Mouse (Mus musculus): ENCODE data around the gene Hells. TPM values are rescaled to one million over a fixed set of nuclear protein-coding genes. Genes with fewer than 3 reads are reported as not detected.
A peak's percentile ranks its signal among the peaks of the same experiment; 100 is the strongest.

Gene Hells
- 1 to 10 TPM; 3.4 to 6.8 TPM for total RNA-seq (2021)
- 0.18 and 0.31 TPM in 2 replicates for polyA plus RNA-seq (2012; rRNA removed)
- long read RNA-seq, full-length matches to known transcripts: 1 of 1 reads
- long read RNA-seq, partial matches to known transcripts: 0 of 1 reads
- long read RNA-seq, other reads (novel, unspliced or antisense): 0 of 1 reads

DNA sequence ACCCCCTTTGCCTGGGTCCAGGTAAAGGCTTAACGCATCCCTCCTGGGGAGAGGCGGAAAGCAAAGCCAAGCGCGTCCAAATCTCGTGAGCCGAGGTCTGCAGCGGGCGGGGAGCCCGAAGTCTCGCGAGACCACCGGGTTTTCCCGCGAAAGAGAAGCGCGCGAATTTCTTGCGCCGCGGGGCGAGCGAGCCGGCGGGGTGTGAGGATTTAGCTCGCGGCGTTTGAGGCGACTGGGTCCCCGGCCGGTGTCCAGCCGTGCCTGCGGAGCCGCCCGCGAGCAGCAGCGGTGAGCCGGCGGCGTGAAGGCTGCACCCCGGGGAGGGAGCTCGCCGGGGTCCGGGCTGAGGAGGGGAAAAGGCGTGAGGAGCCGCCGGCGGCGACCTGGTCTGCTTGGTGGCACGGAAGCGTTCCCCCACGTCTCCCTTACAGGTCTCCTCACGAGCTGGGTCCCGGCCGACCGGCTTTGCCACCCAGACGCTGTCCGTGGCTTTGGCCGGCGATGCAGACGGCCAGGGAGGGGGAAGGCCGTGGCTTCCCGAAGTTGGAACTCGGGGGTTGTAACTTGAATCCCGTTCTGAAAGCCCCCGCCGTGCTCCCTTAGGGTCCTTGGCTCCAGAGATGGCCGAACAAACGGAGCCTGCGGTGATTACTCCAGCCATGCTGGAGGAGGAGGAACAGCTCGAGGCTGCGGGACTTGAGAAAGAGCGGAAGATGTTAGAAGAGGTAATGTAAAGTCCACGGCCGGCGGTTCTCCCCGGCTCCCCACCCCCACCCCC is at the start of gene Hells:
TSS of gene Hells (plus strand) at position 128 of the 778 bp plus-strand sequence.
- DNase-seq: peak; percentile 87

DNA sequence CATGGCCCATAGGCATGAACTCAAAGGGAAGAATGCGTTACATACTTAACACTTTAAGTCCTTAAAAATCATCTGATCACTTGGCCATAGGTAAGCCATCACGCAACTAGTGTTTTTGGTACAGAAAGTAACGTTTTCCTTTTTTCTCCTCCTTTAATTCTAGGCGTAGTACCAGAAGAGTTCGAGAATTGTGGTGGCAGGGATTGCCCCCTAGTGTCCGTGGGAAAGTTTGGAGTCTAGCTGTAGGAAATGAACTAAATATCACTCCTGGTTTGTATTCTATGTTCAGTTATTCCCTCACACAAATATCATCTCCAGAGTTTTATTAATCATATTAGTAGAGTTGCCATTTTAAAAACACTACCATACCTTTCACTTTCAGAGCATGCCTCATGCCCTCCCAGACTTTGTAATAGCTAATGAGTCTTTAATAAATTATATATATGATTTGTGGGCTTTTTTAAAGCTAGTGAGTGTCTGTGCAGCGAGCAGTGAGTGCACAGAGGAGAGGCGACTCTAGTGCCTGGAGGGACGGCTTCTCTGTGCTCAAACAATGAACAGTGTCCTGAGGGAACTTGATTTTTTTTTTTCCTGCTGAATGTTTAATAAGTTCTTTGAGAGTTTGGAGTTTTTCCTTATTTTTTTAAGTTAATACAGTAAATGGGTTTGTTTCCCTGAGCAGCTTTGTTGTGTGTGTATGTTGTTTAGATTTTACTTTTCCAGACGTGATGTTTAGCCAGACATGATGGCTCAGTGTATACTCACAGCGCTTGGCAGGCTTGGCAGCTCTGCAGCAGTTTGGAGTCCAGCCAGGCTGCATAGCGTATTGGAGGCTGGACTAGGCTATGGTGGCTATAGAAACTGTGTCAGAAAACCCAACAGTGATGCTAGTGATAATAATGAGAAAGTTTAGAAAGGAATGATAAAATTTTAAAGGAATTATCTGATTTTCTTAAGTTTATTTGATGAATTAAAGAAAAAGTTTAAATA is 29.3 kb upstream of the Hells start:
- DNase-seq: peak; percentile 3

DNA sequence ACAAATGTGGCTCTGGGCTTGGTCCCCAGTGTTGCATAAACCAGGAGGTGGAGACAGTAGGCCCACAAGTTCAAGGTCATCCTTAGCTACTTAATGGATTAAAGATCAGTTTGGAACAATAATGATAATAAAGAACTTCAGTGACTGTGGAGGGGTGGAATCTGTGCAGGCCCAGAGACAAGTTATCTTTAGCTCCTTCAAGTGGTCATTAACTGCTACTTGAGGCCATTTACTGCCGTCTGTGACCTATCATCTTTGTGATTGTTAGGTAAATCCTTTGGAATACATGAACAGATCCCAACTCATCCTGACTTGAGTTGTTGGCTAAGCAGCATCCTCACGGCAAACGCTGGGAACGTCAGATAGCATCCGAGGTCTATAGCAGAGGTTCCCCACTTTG is 28.2 kb upstream of the Hells start:
- no peak for DNase-seq

DNA sequence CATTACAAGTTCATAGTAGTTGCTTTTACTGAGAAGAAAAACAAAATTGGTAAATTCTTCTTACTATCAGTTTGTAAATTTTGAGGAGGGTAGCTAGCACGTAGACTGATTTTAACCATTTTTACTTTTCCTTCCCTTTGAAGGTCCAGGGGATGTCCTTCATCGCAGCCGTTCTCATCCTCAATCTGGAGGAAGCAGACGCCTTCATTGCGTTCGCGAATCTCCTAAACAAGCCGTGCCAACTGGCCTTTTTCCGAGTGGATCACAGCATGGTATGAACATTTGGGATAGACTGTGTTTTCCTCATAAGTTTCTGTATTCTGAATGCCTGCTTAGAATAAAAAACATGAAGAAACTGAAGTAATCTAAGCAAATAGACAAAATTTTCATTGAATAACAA is 16.9 kb upstream of the Hells start:
- no peak for DNase-seq

GRCm38 (mm10) chr19:38914926-38915325 is 15.8 kb upstream of the Hells start:
- no peak for DNase-seq

DNA sequence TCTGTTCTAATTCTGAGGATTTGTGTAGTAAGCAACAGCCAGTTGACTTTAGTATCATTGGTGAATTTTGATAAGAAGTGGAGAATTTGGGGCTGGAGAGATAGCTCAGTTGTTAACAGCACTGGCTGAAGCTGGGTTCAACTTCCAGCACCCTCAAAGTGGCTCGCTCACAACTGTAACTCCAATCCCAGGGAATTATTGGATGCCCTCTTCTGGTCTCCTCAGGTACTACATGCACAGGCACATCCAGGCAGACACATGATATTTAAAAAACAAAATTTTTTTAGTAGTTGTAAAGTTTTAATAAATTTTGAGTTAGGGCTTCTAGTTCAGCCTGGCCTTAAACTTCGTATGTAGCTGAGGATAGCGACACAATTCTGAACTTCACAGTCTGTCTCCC is 15.0 kb upstream of the Hells start:
- DNase-seq: peak; percentile 35

GRCm38 (mm10) chr19:38928481-38929158 is 2.1 kb upstream of the Hells start:
- DNase-seq: no peak

DNA sequence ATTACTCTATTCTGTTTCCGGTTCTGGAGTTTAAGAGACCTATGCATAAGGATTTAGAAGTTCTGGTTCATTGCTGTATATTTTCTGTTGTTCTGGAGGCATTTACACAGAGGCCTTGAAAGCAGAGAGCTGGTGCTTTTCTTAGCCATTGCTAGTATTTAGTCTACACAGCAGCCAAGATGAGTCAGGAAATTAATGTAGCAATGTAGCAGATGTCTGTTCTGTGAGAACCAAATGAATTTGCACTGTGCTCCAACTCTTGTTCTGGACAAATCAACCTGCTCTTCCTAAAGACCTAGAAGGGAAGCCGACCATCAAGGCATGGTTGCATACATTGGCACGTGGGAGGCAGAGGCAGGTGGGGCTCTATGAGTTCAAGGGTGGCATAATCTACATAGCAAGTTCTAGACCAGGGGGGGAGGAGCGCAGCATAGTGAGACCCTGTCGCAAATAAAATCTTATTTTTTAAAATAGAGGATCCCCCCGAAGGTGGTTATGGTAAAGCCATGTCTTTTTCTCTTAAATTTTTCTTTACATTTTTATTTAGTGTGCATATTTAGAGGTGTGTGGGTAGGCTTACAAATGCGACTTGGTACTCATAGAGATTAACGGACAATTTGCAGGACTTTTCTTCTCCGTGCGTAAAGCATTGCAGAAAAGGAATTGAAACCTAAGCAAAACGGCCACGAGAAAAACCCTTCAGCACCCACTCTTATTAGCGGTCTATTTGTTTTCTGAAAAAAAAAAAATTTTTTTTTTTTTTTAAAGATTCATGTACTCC is 1.1 kb upstream of the Hells start:
- no peak for DNase-seq

DNA sequence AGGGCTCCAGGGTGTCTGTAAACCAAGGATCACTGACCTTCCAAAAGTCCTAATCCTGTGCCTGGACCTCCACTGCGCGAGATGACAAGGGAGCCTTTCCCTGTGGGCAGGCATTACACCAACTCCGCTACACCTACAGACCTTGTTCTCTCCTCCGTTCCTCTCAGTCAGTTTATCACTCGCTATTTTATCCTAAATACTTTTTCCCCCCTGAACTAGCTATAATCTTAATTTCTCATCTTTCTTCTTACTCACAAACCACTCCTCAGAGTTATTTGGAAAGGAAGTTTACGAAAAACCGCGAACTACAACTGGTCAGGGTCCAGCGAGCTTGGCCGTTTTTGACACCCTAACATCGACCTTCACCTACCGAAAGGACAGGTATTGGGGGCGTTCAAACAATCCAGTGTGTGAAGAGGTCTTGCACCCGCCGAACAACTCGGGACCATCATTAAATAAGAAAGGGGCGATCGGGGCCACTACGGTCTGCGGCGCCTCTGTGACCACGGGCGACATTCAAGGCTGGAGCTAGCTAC is 395 bp upstream of the Hells start:
- DNase-seq: no peak

DNA sequence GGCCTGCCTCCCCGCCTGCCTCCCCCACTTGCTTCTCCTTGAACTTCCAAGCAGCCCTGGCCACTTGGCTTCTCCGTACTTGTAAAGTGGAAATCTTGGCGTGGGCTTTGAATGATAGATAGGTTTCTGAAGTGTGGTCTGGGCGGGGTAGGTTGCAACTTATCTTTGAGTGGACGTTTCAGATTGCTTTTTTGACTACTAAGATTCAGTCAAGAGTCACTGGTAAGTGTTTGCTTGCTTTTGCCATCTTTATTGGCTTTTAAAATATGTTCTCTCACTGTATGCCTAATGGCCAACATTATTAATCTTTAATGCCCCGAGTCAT is 813 bp downstream of the Hells start:
- no peak for DNase-seq

- no peak for DNase-seq
These were observed 14.0 kb downstream of the Hells start for GRCm38 (mm10) chr19:38944590-38945307.

GRCm38 (mm10) chr19:38970741-38971140 is 40.0 kb downstream of the Hells start:
- peak; percentile 3 for DNase-seq

DNA sequence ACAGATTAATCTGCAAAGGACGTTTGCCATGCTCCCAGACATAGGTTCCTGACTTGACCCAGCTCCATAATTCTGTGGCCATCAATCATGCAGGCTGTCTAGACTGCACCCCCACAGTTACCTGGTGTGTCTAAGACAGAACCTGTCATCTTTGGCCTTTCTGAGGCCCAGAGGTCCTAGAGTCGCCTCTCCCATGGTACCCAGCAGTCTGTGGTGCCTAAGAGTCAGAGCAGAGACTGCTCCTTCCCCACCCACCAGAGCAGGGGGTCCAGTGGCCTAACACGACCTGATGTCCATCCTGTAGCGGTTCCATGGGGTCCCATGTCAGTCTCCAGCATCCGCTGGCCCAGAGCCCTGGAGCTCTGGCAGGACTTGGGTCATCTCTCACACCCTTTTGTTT is 41.9 kb downstream of the Hells start:
- DNase-seq: no peak

DNA sequence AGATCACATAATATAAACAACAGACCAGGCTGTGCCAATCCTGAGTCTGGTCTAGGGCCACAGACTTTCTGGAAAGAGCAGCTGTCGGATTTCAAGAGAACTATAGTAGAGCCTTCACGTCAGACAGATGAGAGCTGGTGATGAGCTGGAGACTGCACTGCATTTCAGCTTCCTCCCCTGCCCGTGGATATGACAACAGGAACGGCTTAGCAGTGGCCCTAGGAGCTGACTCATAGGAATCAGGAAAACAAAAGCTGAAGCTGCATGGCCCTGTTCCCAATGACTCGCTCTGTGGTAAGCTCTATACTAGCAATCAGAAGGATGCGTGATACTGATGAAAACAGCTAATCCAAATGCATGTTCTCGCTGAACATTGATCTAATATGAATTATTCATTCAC is 43.0 kb downstream of the Hells start:
- DNase-seq: peak; percentile 57

- DNase-seq: no peak
These were observed 45.6 kb downstream of the Hells start for GRCm38 (mm10) chr19:38976269-38976668.

DNA sequence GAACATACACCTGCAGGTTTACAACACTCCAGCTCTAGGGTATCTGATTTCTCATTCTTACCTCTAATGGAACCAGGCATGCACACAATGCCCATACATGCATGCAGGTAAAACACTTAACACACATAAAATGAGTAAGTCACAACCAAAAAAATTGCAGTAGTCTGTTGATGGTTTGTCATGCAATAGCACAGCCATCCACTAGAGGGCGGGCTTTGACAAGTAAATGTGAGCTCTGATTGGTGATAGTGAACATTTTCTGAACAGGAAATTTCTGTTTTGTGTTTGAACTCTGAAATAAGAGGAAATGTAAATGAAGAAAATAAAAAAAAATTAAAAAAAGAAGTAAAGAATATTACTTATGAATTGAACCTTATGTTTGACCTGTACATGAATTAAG is 51.3 kb downstream of the Hells start:
- peak; percentile 37 for DNase-seq

DNA sequence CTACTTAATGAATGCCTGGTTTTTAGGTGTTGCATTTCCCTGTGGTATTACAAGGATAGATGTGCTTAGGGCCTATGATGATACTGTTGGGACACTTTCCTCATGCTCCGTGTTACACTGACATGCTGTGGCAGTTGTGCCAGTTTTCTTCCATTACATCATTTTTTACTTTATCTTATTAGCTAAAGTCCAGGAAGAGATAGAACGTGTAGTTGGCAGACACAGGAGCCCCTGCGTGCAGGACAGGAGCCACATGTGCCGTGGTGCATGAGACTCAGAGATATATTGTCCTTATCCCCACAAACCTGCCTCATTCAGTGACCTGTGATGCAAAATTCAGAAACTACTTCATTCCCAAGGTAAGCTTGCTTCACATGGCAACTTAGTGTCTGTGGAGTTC is 67.5 kb downstream of the Hells start:
- DNase-seq: no peak

DNA sequence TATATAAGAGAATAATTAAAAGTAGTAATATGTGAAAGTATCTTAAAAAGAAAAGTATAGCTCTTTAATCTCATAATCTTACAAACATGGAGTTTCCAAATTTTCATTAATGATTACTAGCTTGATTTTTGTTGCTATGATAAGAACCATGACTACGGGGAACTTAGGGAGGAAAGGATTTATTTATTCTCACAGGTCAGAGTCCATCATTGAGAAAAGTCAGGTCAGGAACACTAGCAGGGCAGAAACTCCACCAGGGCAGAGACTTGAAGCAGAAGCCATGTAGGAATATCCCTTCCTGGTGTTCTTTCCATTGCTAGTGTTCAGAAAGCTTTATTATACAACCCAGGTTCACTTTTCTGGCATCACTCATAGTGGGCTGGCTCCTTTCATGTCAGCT is 68.0 kb downstream of the Hells start:
- no peak for DNase-seq

DNA sequence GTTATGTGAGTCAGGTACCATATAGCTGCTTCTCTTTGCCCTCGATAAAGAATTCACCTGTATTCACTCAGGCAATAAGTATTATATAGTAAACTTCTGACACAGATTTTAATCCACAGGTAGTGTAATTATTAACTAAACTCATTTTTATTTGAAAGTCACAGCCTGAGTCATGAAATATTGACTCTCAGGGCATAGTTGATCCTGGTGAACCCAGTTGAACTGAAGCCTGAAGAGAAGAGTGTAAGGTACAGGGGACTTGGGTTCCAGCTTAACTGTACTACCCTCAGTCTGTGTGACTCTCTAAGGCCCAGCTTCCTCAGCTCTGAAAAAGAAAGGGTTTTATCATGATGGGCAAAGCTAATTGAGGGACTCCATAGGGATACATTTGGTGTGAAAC is 74.4 kb downstream of the Hells start:
- DNase-seq: no peak

- no peak for DNase-seq
These were observed 76.0 kb downstream of the Hells start, which contains the start of gene Cyp2c55 for GRCm38 (mm10) chr19:39006715-39007114. Gene Cyp2c55, plus strand, starts transcription at chr19:39007019.
